Mouse (Mus musculus) CD4-positive, CD25-positive, alpha-beta regulatory T cell, adult 4 months (primary cell): ENCODE results near the gene Gm13030. TPM values are rescaled to one million over a fixed set of nuclear protein-coding genes. Genes with fewer than 3 reads are reported as not detected.
A peak's percentile ranks its signal among the peaks of the same experiment; 100 is the strongest.
"Not testable (repeated sequence)": the region's sequence is repeated elsewhere in the genome, so short reads cannot be mapped to it uniquely, and the experiment has no call there.

Source experiments
- ATAC-seq: one replicate; pipeline ENCODE4 v1.8.0; 2017
- polyA plus RNA-seq, 2 experiments: library from polyadenylated mRNA; unstranded; fragments of 100-300 nt; shearing (Covaris generic); gene quantifications; one replicate each; pipeline ENCODE4 v1.2.1; 2017

Gm13030 gene
- not detected for polyA plus RNA-seq

GRCm38 (mm10) chr4:138873864-138874263 is at the start of gene Gm13030:
Gm13030 (minus strand) TSS chr4:138873964.
- no peak for ATAC-seq

- peak; percentile 99 for ATAC-seq
Measured at GRCm38 (mm10) chr4:138922131-138922459, 48.3 kb upstream of the Gm13030 start.

- ATAC-seq, result peak; percentile 12
Measured at GRCm38 (mm10) chr4:138921254-138922130, 47.7 kb upstream of the Gm13030 start.

DNA sequence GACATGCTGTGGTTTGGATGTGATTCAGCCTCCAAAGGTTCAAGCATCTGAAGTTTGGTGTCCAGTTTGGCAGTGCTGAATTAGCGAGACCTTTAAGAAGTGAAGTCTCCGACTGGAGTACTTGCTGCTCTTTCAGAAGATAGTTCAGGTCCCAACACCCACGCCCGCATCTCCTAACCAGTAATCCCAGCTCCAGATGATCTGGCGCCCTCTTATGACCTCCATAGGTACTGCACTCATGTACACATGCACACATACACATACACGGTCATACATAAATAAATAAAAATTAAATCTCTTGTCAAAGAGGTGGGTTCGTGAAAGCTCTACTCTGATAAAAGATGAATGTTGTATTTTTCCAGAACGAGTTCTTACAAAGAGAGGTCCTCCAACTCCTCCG is 43.5 kb upstream of the Gm13030 start:
- no peak for ATAC-seq

- ATAC-seq, result peak; percentile 99
Measured at GRCm38 (mm10) chr4:138913797-138914196, 40.0 kb upstream of the Gm13030 start, which contains the start of gene Otud3. Otud3 (minus strand) TSS chr4:138913945.

DNA sequence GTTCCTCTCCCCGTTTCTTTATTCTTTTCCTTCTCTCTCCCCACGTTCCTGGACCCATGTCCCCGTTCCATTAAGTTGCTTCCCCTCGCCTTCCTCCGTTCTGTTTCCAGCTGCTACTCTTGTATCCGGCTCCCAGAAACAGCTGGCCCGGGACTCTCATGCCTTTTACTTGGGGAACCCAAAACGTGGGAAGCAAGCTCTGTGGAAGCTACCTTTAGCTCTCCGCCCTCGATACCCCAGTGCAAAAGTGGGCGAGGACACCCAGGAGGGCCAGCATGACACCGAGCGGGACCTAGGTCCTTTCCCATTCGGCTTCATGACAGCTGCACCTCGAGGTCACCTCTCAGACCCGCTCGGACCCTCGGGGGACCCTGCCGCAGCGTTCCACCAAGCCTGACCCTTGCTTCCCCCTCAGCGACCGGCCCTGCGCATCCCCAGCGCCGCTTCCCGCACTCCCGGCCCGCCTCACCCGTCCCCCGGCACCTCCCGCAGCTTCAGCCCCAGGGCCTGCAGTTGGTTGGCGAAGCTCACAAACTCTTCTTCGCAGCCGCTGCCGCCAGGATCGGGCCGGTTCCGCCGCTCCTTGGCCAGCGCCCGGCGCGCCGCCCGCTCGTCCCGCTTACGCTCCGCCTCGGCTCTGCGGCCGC is 39.5 kb upstream of the Gm13030 start:
- ATAC-seq, result peak; percentile 44

DNA sequence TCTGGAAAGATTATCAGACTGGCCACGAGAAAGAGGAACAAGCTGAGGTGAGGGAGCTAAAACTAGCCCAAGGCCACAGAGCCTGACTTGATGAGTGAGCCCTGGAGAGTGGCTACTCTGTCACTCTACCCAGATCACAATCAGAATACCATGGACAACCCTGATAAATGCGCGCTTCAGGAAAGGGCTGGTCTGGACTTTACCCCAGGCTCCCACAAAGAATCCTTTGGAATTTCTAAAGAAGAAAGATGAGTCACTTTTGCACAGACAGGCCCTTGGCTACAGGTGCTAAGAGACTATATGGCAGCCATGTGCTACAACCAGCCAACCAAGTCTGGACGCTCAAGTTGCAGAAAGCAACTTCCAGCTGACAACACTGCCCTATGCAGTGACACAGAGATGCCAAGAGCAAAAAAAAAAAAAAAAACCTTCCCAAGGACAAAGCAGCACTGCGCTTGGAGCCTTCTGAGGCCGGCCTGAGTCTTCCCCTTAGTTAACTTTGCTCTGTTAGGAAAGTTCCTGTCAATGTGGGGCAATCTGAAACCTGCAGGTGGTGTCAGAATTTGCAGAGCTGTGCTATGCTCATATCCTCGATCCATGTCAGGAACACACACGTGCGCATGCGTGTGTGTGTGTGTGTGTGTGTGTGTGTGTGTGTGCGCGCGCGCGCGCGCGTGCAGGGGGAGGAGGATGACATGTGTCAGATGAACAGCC is 32.0 kb upstream of the Gm13030 start:
- ATAC-seq, result no peak

GRCm38 (mm10) chr4:138899361-138899760 is 25.6 kb upstream of the Gm13030 start:
- ATAC-seq, result no peak

DNA sequence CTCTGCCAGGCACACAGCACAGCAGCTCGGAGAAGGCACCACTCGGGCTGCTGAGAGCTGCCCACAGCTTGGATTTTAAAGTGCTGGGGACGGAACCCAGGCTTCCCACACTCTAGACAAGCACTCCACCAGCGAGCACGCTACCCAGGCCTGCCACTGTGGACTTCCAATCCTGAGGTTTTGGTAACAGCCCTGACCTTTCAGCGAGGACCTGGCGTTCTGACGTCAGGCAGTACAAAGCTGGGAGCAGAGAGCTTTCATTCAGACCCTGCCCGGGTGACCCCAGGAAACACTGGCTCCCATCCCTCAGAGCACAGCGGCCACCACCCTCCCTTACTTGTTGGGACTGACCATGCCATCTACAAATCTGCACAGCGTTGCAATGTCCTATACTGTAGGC is 20.0 kb upstream of the Gm13030 start:
- ATAC-seq, result not testable (repeated sequence)

GRCm38 (mm10) chr4:138892655-138893054 is 18.9 kb upstream of the Gm13030 start:
- no peak for ATAC-seq

GRCm38 (mm10) chr4:138889635-138890034 is 15.9 kb upstream of the Gm13030 start:
- ATAC-seq, result no peak

- ATAC-seq, result no peak
Measured at GRCm38 (mm10) chr4:138889165-138889564, 15.4 kb upstream of the Gm13030 start.

DNA sequence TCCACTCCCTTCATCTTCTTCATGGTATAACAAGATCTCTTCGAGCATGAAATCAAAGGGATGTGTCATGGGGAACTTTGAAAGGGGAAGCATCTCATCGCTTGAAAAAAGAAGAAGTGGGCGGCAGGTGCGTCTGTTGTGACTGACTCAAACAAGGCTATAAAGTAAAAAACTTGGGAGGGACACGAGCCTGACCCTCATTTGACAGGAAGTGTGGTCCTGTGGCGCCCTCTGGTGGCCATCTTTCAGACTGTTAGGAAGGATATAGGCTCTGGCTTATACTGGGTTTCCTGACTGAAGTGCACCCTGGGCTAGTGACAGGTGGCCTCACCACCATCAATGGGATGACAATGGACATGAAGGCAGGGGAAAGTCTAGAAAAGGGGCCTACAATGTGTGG is 10.5 kb upstream of the Gm13030 start:
- peak; percentile 32 for ATAC-seq

GRCm38 (mm10) chr4:138882179-138882578 is 8.4 kb upstream of the Gm13030 start:
- ATAC-seq, result no peak

GRCm38 (mm10) chr4:138880811-138881584 is 7.2 kb upstream of the Gm13030 start:
- ATAC-seq, result no peak

DNA sequence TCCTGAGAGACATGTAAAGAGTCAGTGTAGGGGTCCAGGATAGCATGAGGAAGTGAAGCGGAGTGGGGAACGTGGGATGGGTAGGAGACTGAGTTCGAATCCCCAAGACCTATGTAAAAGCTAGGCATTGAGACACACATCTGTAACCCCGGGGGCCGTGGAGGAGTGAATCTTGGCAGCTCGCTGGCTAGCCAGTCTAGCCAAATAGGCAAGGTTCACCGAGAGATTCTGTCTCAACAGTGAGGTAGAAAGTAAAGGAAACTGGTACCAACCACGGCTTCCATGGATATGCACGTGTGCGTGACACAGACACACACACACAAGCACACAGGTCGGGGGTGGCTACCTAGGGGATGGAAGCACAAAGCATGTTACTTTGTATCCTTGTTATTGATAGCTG is 6.0 kb upstream of the Gm13030 start:
- no peak for ATAC-seq

DNA sequence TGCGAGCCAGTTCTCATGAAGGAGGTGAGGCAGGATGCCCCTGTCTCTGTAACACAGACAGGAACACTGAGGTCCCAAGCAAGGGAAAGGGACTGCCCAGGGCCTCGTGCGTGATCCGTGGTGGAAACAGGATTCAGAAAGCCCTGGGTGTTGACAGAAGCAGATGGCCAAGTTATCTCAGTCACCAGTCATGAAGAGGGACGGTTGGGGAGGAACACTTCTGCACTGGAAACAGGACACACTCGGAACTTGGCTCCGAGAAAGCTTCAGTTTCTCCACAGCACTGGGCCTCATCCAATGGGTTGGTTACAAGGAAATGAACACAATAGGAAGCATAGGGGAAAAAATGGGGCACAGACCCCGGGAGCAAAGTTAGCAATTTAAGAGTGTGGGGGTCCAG is 5.0 kb upstream of the Gm13030 start:
- ATAC-seq, result no peak

DNA sequence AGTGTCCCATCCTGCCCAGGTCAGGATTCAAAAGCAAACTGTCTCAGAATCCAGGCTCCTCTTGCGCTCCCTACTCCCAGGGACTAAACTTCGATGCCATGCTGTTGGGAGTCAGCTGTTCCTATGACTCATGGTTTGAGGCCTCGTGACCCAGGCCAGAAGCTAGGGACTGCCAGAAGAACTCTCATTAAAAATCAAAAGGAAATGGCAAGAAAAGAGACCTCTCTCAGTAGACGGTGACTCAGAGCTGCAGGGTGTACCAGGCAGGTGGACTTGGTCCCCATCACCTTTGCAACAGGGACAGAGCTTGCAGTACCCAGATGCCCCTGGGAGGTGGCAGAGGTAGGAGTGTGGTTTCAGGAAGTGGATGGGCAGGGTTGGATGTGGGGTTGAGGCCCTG is 4.0 kb upstream of the Gm13030 start, which contains the start of gene Pla2g2e:
Pla2g2e (plus strand) TSS at position 212 of the 400 bp plus-strand sequence.
- ATAC-seq, result no peak

GRCm38 (mm10) chr4:138875986-138876385 is 2.2 kb upstream of the Gm13030 start:
- no peak for ATAC-seq

DNA sequence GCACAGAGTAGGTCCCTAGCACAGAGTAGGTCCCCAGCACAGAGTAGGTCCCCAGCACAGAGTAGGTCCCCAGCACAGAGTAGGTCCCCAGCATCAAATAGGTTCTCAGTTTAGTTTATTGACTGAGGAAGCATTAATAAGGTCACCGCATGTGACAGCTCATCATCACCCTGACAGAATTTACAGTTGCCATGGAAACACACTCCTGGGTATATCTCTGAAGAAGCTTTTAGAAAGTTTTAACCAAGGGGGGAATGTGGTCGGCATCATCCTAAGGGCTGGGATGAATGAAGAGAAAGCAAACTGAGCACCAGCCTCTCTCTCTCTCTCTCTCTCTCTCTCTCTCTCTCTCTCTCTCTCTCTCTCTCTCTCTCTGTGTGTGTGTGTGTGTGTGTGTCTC is 1.5 kb upstream of the Gm13030 start:
- ATAC-seq, result not testable (repeated sequence)

GRCm38 (mm10) chr4:138868666-138869065 is 5.1 kb downstream of the Gm13030 start:
- no peak for ATAC-seq

DNA sequence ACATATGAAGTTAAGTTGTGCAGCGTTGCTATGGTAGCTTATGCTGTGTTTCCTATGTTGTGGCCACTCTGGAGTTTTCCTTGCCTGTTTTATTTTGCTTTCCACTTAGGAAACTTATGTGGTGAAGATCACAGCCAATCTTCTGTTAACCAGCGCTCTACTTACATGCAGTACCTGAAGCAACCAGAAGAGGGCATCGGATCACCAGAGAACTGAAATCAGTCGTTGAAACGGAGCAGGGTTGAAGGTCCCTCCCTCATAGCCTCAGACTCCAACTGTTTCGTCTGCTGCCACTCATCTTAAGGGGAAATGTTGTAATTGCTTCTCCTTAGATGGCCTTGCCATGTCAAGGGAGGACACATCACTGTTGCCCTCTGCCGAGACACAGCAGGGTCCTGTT is 7.4 kb downstream of the Gm13030 start:
- ATAC-seq, result peak; percentile 26
